Mouse (Mus musculus): ENCODE measurements around the gene Apobec3.

DNA sequence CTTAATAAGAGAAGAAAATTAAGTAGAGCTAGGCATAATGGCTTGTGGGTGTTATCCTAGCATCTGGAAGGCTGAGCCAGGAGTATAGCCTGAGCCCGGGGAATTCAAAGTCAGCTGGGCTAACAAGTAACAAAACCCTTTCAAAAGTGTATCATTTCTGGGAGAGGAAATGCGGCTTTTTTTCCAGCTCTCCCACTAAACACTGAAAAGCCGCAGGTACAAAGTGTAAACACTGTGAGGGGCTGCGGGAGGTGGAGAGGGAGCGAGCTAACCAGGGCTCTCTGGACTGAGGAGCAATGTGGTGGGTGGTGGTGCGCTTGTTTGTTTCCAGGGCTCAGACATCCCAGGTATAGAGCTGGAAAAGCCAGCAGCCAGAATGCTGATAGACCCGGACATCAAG lies 72.9 kb downstream of the Apobec3 start:
- TF ChIP-seq TAL1 (IDR thresholded peaks at IDR 0.05; ENCODE audit: low read length) (no peak), GATA1 (IDR thresholded peaks at IDR 0.05; ENCODE audit: low read length) (no peak)
